In genomic region chr16:38179150-38179549, GRCm38 (mm10) we compare ENCODE assay signal across 20 mouse cellular contexts.
DNase-seq lines count a peak whose midpoint lies in the region; ATAC-seq and TF ChIP-seq lines count a peak whose summit lies in the region.
"Had no signal": no experiment of that assay in that cellular context is flagged by ENCODE, and none has a peak within 500 bp of the region (broad histone marks: within the 10 kb centered on the region; RNA-seq: fewer than 3 reads in every experiment).

No protein-coding gene starts in this region.

- no peak overlapping the region for H3K27ac ChIP-seq in kidney, adult 2 months (ENCODE audit: insufficient read depth, low read depth, low read length)
- H3K27ac ChIP-seq in liver, adult 2 months (replicated peaks; ENCODE audit: insufficient read depth, low read depth, low read length) = no peak overlapping the region
- H3K27ac ChIP-seq in liver, embryonic 11.5 days (ENCODE audit: low read depth, low read length) = no peak overlapping the region
- H3K27ac ChIP-seq in stomach, postnatal 0 days (replicated peaks) = no peak overlapping the region
- H3K27ac ChIP-seq: embryonic facial prominence, embryonic 10.5 days; embryonic facial prominence, embryonic 12.5 days; forebrain, embryonic 10.5 days; forebrain, embryonic 12.5 days had no signal

- no peak for TF ChIP-seq CTCF in kidney, adult 2 months (conservative IDR thresholded peaks at IDR 0.05; ENCODE audit: insufficient read depth, insufficient read length, low read depth, low read length)
- no peak for TF ChIP-seq CTCF in liver, adult 2 months (IDR thresholded peaks at IDR 0.05; ENCODE audit: low read depth, low read length)
- no peak for TF ChIP-seq CTCF in stomach, postnatal 0 days (IDR thresholded peaks at IDR 0.05; ENCODE audit: low read depth)

- DNase-seq in kidney, adult 2 months = peak; percentile 52
- no peak for DNase-seq in kidney, postnatal 10 days
- peak; percentile 63 for DNase-seq in liver, adult 2 months (ENCODE audit: extremely low read depth, low read depth, low spot score)
- no peak for DNase-seq in liver, embryonic 11.5 days (ENCODE audit: low spot score)
- no peak for DNase-seq in stomach, postnatal 0 days (ENCODE audit: low spot score)
- DNase-seq in cerebellum, adult 18-20 months = no peak
- DNase-seq: adrenal gland, adult 2 months; adrenal gland, postnatal 10 days; adrenal gland, postnatal 25 days; cerebellum, adult 11 months; cerebellum, adult 2 months; cerebellum, adult 9-10 months; cerebellum, postnatal 10 days; cerebellum, postnatal 25 days had no signal

- no peak overlapping the region for H3K4me2 ChIP-seq in liver, embryonic 11.5 days
- H3K4me2 ChIP-seq in stomach, postnatal 0 days (replicated peaks; ENCODE audit: low read depth) = no peak overlapping the region
- H3K4me2 ChIP-seq: embryonic facial prominence, embryonic 12.5 days; forebrain, embryonic 12.5 days had no signal

- TF ChIP-seq EP300 in stomach, postnatal 0 days (optimal IDR thresholded peaks at IDR 0.05) = peak; percentile 50

- H3K9ac ChIP-seq in liver, adult 2 months (ENCODE audit: low read depth, low read length) = no peak overlapping the region
- no peak overlapping the region for H3K9ac ChIP-seq in liver, embryonic 11.5 days (ENCODE audit: low read depth, low read length)
- H3K9ac ChIP-seq in stomach, postnatal 0 days (ENCODE audit: low read length) = no peak overlapping the region
- H3K9ac ChIP-seq: embryonic facial prominence, embryonic 12.5 days; forebrain, embryonic 12.5 days had no signal

- H3K79me2 ChIP-seq in liver, adult 2 months (ENCODE audit: control insufficient read depth, insufficient read depth, low read length) = peaks cover 33% of the 10 kb centered on the region

- H3K4me1 ChIP-seq in kidney, adult 2 months (ENCODE audit: control insufficient read depth, insufficient read depth, low read length) = no peaks in the 10 kb centered on the region; the same call in 1 of the 2 replicates
- peaks cover 5% of the 10 kb centered on the region; the same call in 1 of the 2 replicates for H3K4me1 ChIP-seq in liver, adult 2 months (ENCODE audit: control insufficient read depth, insufficient read depth, low read length)
- H3K4me1 ChIP-seq in liver, embryonic 11.5 days (replicated peaks; ENCODE audit: control insufficient read depth, insufficient read depth, low read length) = no peaks in the 10 kb centered on the region
- peaks cover 6% of the 10 kb centered on the region; the same call in 1 of the 2 replicates for H3K4me1 ChIP-seq in stomach, postnatal 0 days (replicated peaks; ENCODE audit: control insufficient read depth, insufficient read depth)
- H3K4me1 ChIP-seq: embryonic facial prominence, embryonic 10.5 days; embryonic facial prominence, embryonic 12.5 days; forebrain, embryonic 10.5 days had no signal

- no peaks in the 10 kb centered on the region for H3K9me3 ChIP-seq in liver, embryonic 11.5 days (ENCODE audit: control insufficient read depth, low read length)
- H3K9me3 ChIP-seq in stomach, postnatal 0 days (ENCODE audit: control insufficient read depth, low read length) = no peaks in the 10 kb centered on the region
- H3K9me3 ChIP-seq: embryonic facial prominence, embryonic 10.5 days; embryonic facial prominence, embryonic 12.5 days; forebrain, embryonic 10.5 days; forebrain, embryonic 12.5 days had no signal

- H3K4me3 ChIP-seq in kidney, adult 2 months (ENCODE audit: insufficient read depth, low read depth, low read length) = no peak overlapping the region
- no peak overlapping the region for H3K4me3 ChIP-seq in liver, adult 2 months (ENCODE audit: insufficient read depth, low read depth, low read length)
- no peak overlapping the region for H3K4me3 ChIP-seq in liver, embryonic 11.5 days (ENCODE audit: low read depth, low read length)
- H3K4me3 ChIP-seq in stomach, postnatal 0 days (ENCODE audit: low read depth, low read length) = no peak overlapping the region
- H3K4me3 ChIP-seq: embryonic facial prominence, embryonic 10.5 days; embryonic facial prominence, embryonic 12.5 days; forebrain, embryonic 10.5 days; forebrain, embryonic 12.5 days had no signal

- H3K27me3 ChIP-seq in kidney, adult 2 months (replicated peaks; ENCODE audit: control insufficient read depth, insufficient read depth, low read length) = no peaks in the 10 kb centered on the region
- no peaks in the 10 kb centered on the region for H3K27me3 ChIP-seq in liver, adult 2 months (ENCODE audit: control insufficient read depth, insufficient read depth, low read length)
- H3K27me3 ChIP-seq in liver, embryonic 11.5 days (replicated peaks; ENCODE audit: control insufficient read depth, insufficient read depth, low read length) = no peaks in the 10 kb centered on the region
- no peaks in the 10 kb centered on the region for H3K27me3 ChIP-seq in stomach, postnatal 0 days (ENCODE audit: control insufficient read depth, insufficient read depth, low read length)
- H3K27me3 ChIP-seq: embryonic facial prominence, embryonic 12.5 days; forebrain, embryonic 12.5 days had no signal

- no peak for TF ChIP-seq POLR2A in kidney, adult 2 months (IDR thresholded peaks at IDR 0.05; ENCODE audit: low read depth, low read length)
- no peak for TF ChIP-seq POLR2A in liver, adult 2 months (IDR thresholded peaks at IDR 0.05; ENCODE audit: extremely low read depth, insufficient read depth, low read length)

- no peaks in the 10 kb centered on the region; the same call in 1 of the 2 replicates for H3K36me3 ChIP-seq in kidney, adult 2 months (ENCODE audit: control insufficient read depth, insufficient read depth, low read length)
- peaks cover 2% of the 10 kb centered on the region; the same call in 1 of the 2 replicates for H3K36me3 ChIP-seq in liver, adult 2 months (ENCODE audit: control insufficient read depth, insufficient read depth, low read length)
- H3K36me3 ChIP-seq in liver, embryonic 11.5 days (ENCODE audit: control insufficient read depth, insufficient read depth, low read length) = peaks cover 11% of the 10 kb centered on the region
- H3K36me3 ChIP-seq in stomach, postnatal 0 days (ENCODE audit: control insufficient read depth, insufficient read depth, low read length) = no peaks in the 10 kb centered on the region

- 58% methylated on average over 4 of the region's 4 CpGs for WGBS in kidney, adult 2 months
- WGBS in liver, adult 2 months = 35% methylated on average over 4 of the region's 4 CpGs
- 79% methylated on average over 4 of the region's 4 CpGs for WGBS in liver, embryonic 11.5 days
- WGBS in stomach, postnatal 0 days = 75% methylated on average over 4 of the region's 4 CpGs

- ATAC-seq in liver, embryonic 11.5 days (replicated peaks; ENCODE audit: low FRiP score) = no peak
- no peak for ATAC-seq in stomach, postnatal 0 days (ENCODE audit: low FRiP score, low TSS enrichment)
- ATAC-seq: forebrain, embryonic 14.5 days; forebrain, embryonic 16.5 days had no signal

Comparison
In these comparisons a context has a peak if more than half of its experiments do, and no peak if none do; other contexts are left out.
1. DNase-seq: peak in kidney, adult 2 months (single experiment) and liver, adult 2 months (single experiment); none in kidney, postnatal 10 days (single experiment), liver, embryonic 11.5 days (single experiment), stomach, postnatal 0 days (single experiment) and cerebellum, adult 18-20 months (0 of 2).